Mouse (Mus musculus) MEL (cell line): Measurements from ENCODE around the gene Zfp462. TPM values are rescaled to one million over a fixed set of nuclear protein-coding genes. Genes with fewer than 3 reads are reported as not detected.

Experiments
- DNase-seq: peaks from one replicate; pipeline ENCODE4 v3.0.0; 2011; ENCODE audit warnings: low read depth, low spot score
- H3K27ac ChIP-seq: 2 replicates; pipeline ENCODE4 v1.5.1; 2012; ENCODE audit warnings: low read depth, mild to moderate bottlenecking, control low read depth, low read length, moderate library complexity; ENCODE audit not compliant: control insufficient read depth
- H3K27me3 ChIP-seq, 2 experiments: fragments of 150-350 bp in 1 of 2; sonication (generic) in 1 of 2; 2 replicates each; pipeline ENCODE4 v1.6.1; 2012; ENCODE audit warnings: low read length in 2 of 2, mild to moderate bottlenecking in 2 of 2, improper control_type of control experiment in 1 of 2, moderate library complexity in 1 of 2; ENCODE audit not compliant: insufficient read depth in 2 of 2, control insufficient read depth in 1 of 2
- H3K36me3 ChIP-seq, 2 experiments: 2 replicates each; pipeline ENCODE4 v1.6.1; 2012 to 2014; ENCODE audit warnings: low read length in 2 of 2, improper control_type of control experiment in 1 of 2, inconsistent platforms in 1 of 2, mild to moderate bottlenecking in 1 of 2; ENCODE audit not compliant: insufficient read depth in 2 of 2, control insufficient read depth in 1 of 2
- H3K4me1 ChIP-seq, 2 experiments: fragments of 150-350 bp in 1 of 2; sonication (generic) in 1 of 2; 2 replicates each; pipeline ENCODE4 v1.6.1; 2012; ENCODE audit warnings: low read length in 2 of 2, improper control_type of control experiment in 1 of 2, mild to moderate bottlenecking in 1 of 2; ENCODE audit not compliant: insufficient read depth in 2 of 2, control insufficient read depth in 1 of 2
- H3K4me3 ChIP-seq, 2 experiments: fragments of 150-350 bp in 1 of 2; sonication (generic) in 1 of 2; 2 replicates each; pipeline ENCODE4 v1.5.1; 2012; ENCODE audit warnings: low read depth in 2 of 2, low read length in 2 of 2, mild to moderate bottlenecking in 2 of 2, moderate library complexity in 2 of 2, control low read depth in 1 of 2, improper control_type of control experiment in 1 of 2; ENCODE audit not compliant: control insufficient read depth in 1 of 2, insufficient read depth in 1 of 2
- H3K79me2 ChIP-seq: 2 replicates; pipeline ENCODE4 v1.6.1; 2012; ENCODE audit warnings: mild to moderate bottlenecking, low read length, moderate library complexity; ENCODE audit not compliant: control insufficient read depth, poor library complexity, insufficient read depth
- H3K9ac ChIP-seq: 2 replicates; pipeline ENCODE4 v1.6.1; 2012; ENCODE audit warnings: low read depth, mild to moderate bottlenecking, control low read depth, low read length, moderate library complexity; ENCODE audit not compliant: control insufficient read depth, poor library complexity, severe bottlenecking
- H3K9me3 ChIP-seq: fragments of 150-350 bp; sonication (generic); replicated peaks from 2 replicates; pipeline ENCODE4 v1.6.1; 2012; ENCODE audit warnings: mild to moderate bottlenecking, low read length, improper control_type of control experiment, moderate library complexity; ENCODE audit not compliant: insufficient read depth
- BHLHE40 ChIP-seq: IDR thresholded peaks from 2 replicates; pipeline ENCODE4 v1.6.1; 2012; ENCODE audit warnings: low read depth, mild to moderate bottlenecking, inconsistent platforms, low read length, improper control_type of control experiment, borderline replicate concordance
- CHD1 ChIP-seq: IDR thresholded peaks from 2 replicates; pipeline ENCODE4 v1.6.1; 2012; ENCODE audit warnings: low read depth, mild to moderate bottlenecking, inconsistent platforms, low read length, improper control_type of control experiment
- CHD2 ChIP-seq: IDR thresholded peaks from 2 replicates; pipeline ENCODE4 v1.6.1; 2011; ENCODE audit warnings: low read length, improper control_type of control experiment
- ELF1 ChIP-seq: IDR thresholded peaks from 2 replicates; pipeline ENCODE4 v1.6.1; 2014; ENCODE audit warnings: low read depth, mild to moderate bottlenecking, inconsistent platforms, low read length, improper control_type of control experiment, moderate library complexity
- EP300 ChIP-seq, 2 experiments: IDR thresholded peaks; 2 replicates each; pipeline ENCODE4 v1.6.1; 2011; ENCODE audit warnings: improper control_type of control experiment in 2 of 2, low read length in 2 of 2, low read depth in 1 of 2, mild to moderate bottlenecking in 1 of 2
- GABPA ChIP-seq: IDR thresholded peaks from 2 replicates; pipeline ENCODE4 v1.6.1; 2012; ENCODE audit warnings: low read depth, mild to moderate bottlenecking, inconsistent platforms, low read length, improper control_type of control experiment, moderate library complexity
- GATA1 ChIP-seq: IDR thresholded peaks from 2 replicates; pipeline ENCODE4 v1.6.1; 2011; ENCODE audit warnings: low read depth, low read length, improper control_type of control experiment
- HCFC1 ChIP-seq: IDR thresholded peaks from 2 replicates; pipeline ENCODE4 v1.6.1; 2012; ENCODE audit warnings: low read depth, mild to moderate bottlenecking, inconsistent platforms, low read length, improper control_type of control experiment, moderate library complexity
- MAFK ChIP-seq: IDR thresholded peaks from 2 replicates; pipeline ENCODE4 v1.6.1; 2011; ENCODE audit warnings: low read depth, mild to moderate bottlenecking, low read length, improper control_type of control experiment, borderline replicate concordance
- MAX ChIP-seq: IDR thresholded peaks from 2 replicates; pipeline ENCODE4 v1.6.1; 2011; ENCODE audit warnings: low read length, improper control_type of control experiment
- MEF2A ChIP-seq: IDR thresholded peaks from 2 replicates; pipeline ENCODE4 v1.6.1; 2014; ENCODE audit warnings: low read depth, mild to moderate bottlenecking, inconsistent platforms, low read length, improper control_type of control experiment; ENCODE audit not compliant: poor library complexity, insufficient replicate concordance, severe bottlenecking; ENCODE audit errors: extremely low read depth
- MXI1 ChIP-seq: IDR thresholded peaks from 2 replicates; pipeline ENCODE4 v1.6.1; 2011; ENCODE audit warnings: mild to moderate bottlenecking, low read depth, low read length, improper control_type of control experiment
- MYB ChIP-seq: IDR thresholded peaks from 2 replicates; pipeline ENCODE4 v1.6.1; 2011; ENCODE audit warnings: mild to moderate bottlenecking, low read depth, low read length, improper control_type of control experiment
- NELFE ChIP-seq: IDR thresholded peaks from 2 replicates; pipeline ENCODE4 v1.6.1; 2011; ENCODE audit warnings: low read depth, low read length, improper control_type of control experiment
- RAD21 ChIP-seq: IDR thresholded peaks from 2 replicates; pipeline ENCODE4 v1.6.1; 2011; ENCODE audit warnings: mild to moderate bottlenecking, low read depth, low read length, improper control_type of control experiment
- SMC3 ChIP-seq: IDR thresholded peaks from 2 replicates; pipeline ENCODE4 v1.6.1; 2011; ENCODE audit warnings: low read depth, low read length, improper control_type of control experiment
- TAL1 ChIP-seq: IDR thresholded peaks from 2 replicates; pipeline ENCODE4 v1.6.1; 2012; ENCODE audit warnings: mild to moderate bottlenecking, inconsistent platforms, low read length, moderate library complexity, mixed read lengths
- USF2 ChIP-seq, 2 experiments: IDR thresholded peaks; 2 replicates each; pipeline ENCODE4 v1.6.1; 2011 to 2012; ENCODE audit warnings: improper control_type of control experiment in 2 of 2, low read length in 2 of 2, borderline replicate concordance in 1 of 2, inconsistent platforms in 1 of 2, low read depth in 1 of 2, mild to moderate bottlenecking in 1 of 2; ENCODE audit not compliant: insufficient read depth in 1 of 2
- ZC3H11A ChIP-seq: IDR thresholded peaks from 2 replicates; pipeline ENCODE4 v1.6.1; 2012; ENCODE audit warnings: low read depth, mild to moderate bottlenecking, inconsistent platforms, low read length, improper control_type of control experiment
- ZMIZ1 ChIP-seq: IDR thresholded peaks from 2 replicates; pipeline ENCODE4 v1.6.1; 2012; ENCODE audit warnings: low read depth, mild to moderate bottlenecking, inconsistent platforms, low read length, improper control_type of control experiment, moderate library complexity
- polyA plus RNA-seq, 2 experiments: library from polyadenylated mRNA; stranded (reverse) in 1 of 2; unstranded in 1 of 2; fragments of >175 nt in 1 of 2; fragments of >200 nt in 1 of 2; gene quantifications; 2 replicates each; pipeline versions ENCODE4 v1.2.1 to v1.2.4; 2012; ENCODE audit warnings: low replicate concordance in 2 of 2, low read depth in 1 of 2; ENCODE audit not compliant: insufficient read length in 2 of 2, insufficient read depth in 1 of 2, missing spikeins in 1 of 2
- total RNA-seq: library from RNA; depleted of rRNA; stranded (reverse); fragments of 300-350 nt; gene quantifications from 2 replicates; pipeline ENCODE4 v1.2.3, GENCODE M21; 2012

The Zfp462 gene
- total and polyA plus RNA-seq, 3 experiments: not detected

GRCm38 (mm10) chr4:55098366-55098765, 153.5 kb downstream of the Zfp462 start:
- Histone ChIP-seq H3K4me1 (peaks cover 0 to 5% of the 10 kb centered on the region in 2 experiments; a peak in 1 of 4 replicates), H3K9ac (no peak overlapping the region), H3K27ac (no peak overlapping the region), H3K27me3 (no peaks in the 10 kb centered on the region), H3K9me3 (no peaks in the 10 kb centered on the region), H3K4me3 (no peak overlapping the region), H3K79me2 (no peaks in the 10 kb centered on the region), H3K36me3 (peaks cover 0 to 8% of the 10 kb centered on the region in 2 experiments; a peak in 2 of 4 replicates)
- no peak for TF ChIP-seq GABPA
- TF ChIP-seq MXI1: no peak
- TF ChIP-seq RAD21: no peak
- 0 out of 2 replicates have a peak, but pooled peaks have one; percentile 2 for TF ChIP-seq SMC3
- peak in 1 of 2 experiments; percentile 59; a peak in 2 of 4 replicates for TF ChIP-seq EP300 (IDR thresholded peaks at IDR 0.05; ENCODE audit: low read depth in 1 of 2, low read length in 2 of 2)
- no peak for TF ChIP-seq ZMIZ1
- no peak for TF ChIP-seq MEF2A
- peak; percentile 74 for DNase-seq

GRCm38 (mm10) chr4:55100851-55101250, 156.0 kb downstream of the Zfp462 start:
- Histone ChIP-seq H3K9ac (no peak overlapping the region), H3K9me3 (no peaks in the 10 kb centered on the region)
- DNase-seq: no peak

GRCm38 (mm10) chr4:55101601-55102000, 156.8 kb downstream of the Zfp462 start:
- Histone ChIP-seq H3K4me1 (0 out of 4 replicates have a peak, but pooled peaks cover 0 to 3% of the 10 kb centered on the region in 2 experiments), H3K9me3 (no peaks in the 10 kb centered on the region), H3K9ac (no peak overlapping the region), H3K36me3 (peaks cover 0 to 8% of the 10 kb centered on the region in 2 experiments; a peak in 2 of 4 replicates), H3K79me2 (no peaks in the 10 kb centered on the region), H3K27me3 (no peaks in the 10 kb centered on the region), H3K4me3 (no peak overlapping the region), H3K27ac (no peak overlapping the region)
- no peak for TF ChIP-seq MAFK
- no peak for TF ChIP-seq SMC3
- no peak for TF ChIP-seq GATA1
- no peak for TF ChIP-seq ZC3H11A
- no peak for TF ChIP-seq USF2 (IDR thresholded peaks at IDR 0.05; ENCODE audit: borderline replicate concordance in 1 of 2, insufficient read depth in 1 of 2, low read depth in 1 of 2, low read length in 2 of 2)
- TF ChIP-seq MYB: no peak
- TF ChIP-seq HCFC1: no peak
- no peak for TF ChIP-seq ZMIZ1
- TF ChIP-seq NELFE: no peak
- no peak for TF ChIP-seq MAX
- TF ChIP-seq ELF1: no peak
- no peak for TF ChIP-seq GABPA
- TF ChIP-seq TAL1: no peak
- no peak for TF ChIP-seq CHD2
- TF ChIP-seq MXI1: no peak
- TF ChIP-seq CHD1: no peak
- no peak for DNase-seq

More at GRCm38 (mm10) chr4:55100851-55101250, 156.0 kb downstream of the Zfp462 start:
- Histone ChIP-seq H3K4me3 (no peak overlapping the region), H3K4me1 (peaks cover 0 to 4% of the 10 kb centered on the region in 2 experiments; a peak in 1 of 4 replicates), H3K36me3 (peaks cover 0 to 8% of the 10 kb centered on the region in 2 experiments; a peak in 2 of 4 replicates), H3K27ac (no peak overlapping the region), H3K27me3 (no peaks in the 10 kb centered on the region), H3K79me2 (no peaks in the 10 kb centered on the region)
- TF ChIP-seq BHLHE40 (no peak), EP300 (IDR thresholded peaks at IDR 0.05; ENCODE audit: low read depth in 1 of 2, low read length in 2 of 2) (no peak)
